In genomic region chr11:78857611-78858010, GRCm38 (mm10) we compare ENCODE assay signal across 30 mouse cellular contexts. TPM values are rescaled to one million over a fixed set of nuclear protein-coding genes. Genes with fewer than 3 reads are reported as not detected.
DNase-seq lines count a peak whose midpoint lies in the region; ATAC-seq lines count a peak whose summit lies in the region.
"Had no signal": no experiment of that assay in that cellular context is flagged by ENCODE, and none has a peak within 500 bp of the region (broad histone marks: within the 10 kb centered on the region; RNA-seq: fewer than 3 reads in every experiment).

No protein-coding gene starts in this region.

- H3K27ac ChIP-seq in forebrain, embryonic 11.5 days (ENCODE audit: low read depth, low read length), result peak overlapping the region; percentile 34; the same call in 1 of the 2 replicates
- H3K27ac ChIP-seq in forebrain, embryonic 15.5 days (replicated peaks), result no peak overlapping the region
- H3K27ac ChIP-seq in midbrain, embryonic 11.5 days (ENCODE audit: low read depth, low read length), result no peak overlapping the region
- peak overlapping the region; percentile 35; the same call in 1 of the 2 replicates for H3K27ac ChIP-seq in midbrain, embryonic 16.5 days (ENCODE audit: low read length)
- H3K27ac ChIP-seq: embryonic facial prominence, embryonic 15.5 days; heart, embryonic 10.5 days; heart, embryonic 15.5 days; hindbrain, embryonic 12.5 days; hindbrain, postnatal 0 days; intestine, embryonic 15.5 days; layer of hippocampus, adult 2 months; limb, embryonic 13.5 days; macrophage; neural tube, embryonic 12.5 days; stomach, postnatal 0 days had no signal

- H3K4me2 ChIP-seq in forebrain, embryonic 11.5 days (ENCODE audit: low read depth, low read length, severe bottlenecking), result no peak overlapping the region
- no peak overlapping the region for H3K4me2 ChIP-seq in forebrain, embryonic 15.5 days (replicated peaks)
- H3K4me2 ChIP-seq in midbrain, embryonic 11.5 days, result no peak overlapping the region
- no peak overlapping the region for H3K4me2 ChIP-seq in midbrain, embryonic 16.5 days (ENCODE audit: low read length)
- H3K4me2 ChIP-seq: embryonic facial prominence, embryonic 15.5 days; heart, embryonic 15.5 days; hindbrain, embryonic 12.5 days; intestine, embryonic 15.5 days; limb, embryonic 13.5 days; liver, embryonic 11.5 days; neural tube, embryonic 12.5 days had no signal

- no peak for DNase-seq in forebrain, embryonic 11.5 days (ENCODE audit: low spot score)
- DNase-seq in ZHBTc4 (ENCODE audit: low read depth, low spot score), result peak; percentile 69
- peak; percentile 82 for DNase-seq in midbrain, embryonic 11.5 days (ENCODE audit: low spot score, missing footprints)
- DNase-seq in thymus, adult 18-20 months, result no peak
- DNase-seq in layer of hippocampus, postnatal 36 days, result no peak
- DNase-seq: adrenal gland, postnatal 10 days; cerebellum, adult 18-20 months; cerebellum, postnatal 10 days; gastrocnemius, postnatal 25 days; heart, adult 11 months; kidney, adult 2 months; kidney, postnatal 36 days; right cerebral cortex, adult 18-20 months; right cerebral cortex, postnatal 4 days; thymus, postnatal 4 days had no signal

- H3K27me3 ChIP-seq in forebrain, embryonic 11.5 days (ENCODE audit: control insufficient read depth, insufficient read depth, low read length), result no peaks in the 10 kb centered on the region
- no peaks in the 10 kb centered on the region for H3K27me3 ChIP-seq in forebrain, embryonic 15.5 days
- no peaks in the 10 kb centered on the region for H3K27me3 ChIP-seq in midbrain, embryonic 11.5 days (ENCODE audit: control insufficient read depth, insufficient read depth, low read length)
- H3K27me3 ChIP-seq in midbrain, embryonic 16.5 days (ENCODE audit: control insufficient read depth, insufficient read depth, low read depth, low read length), result no peaks in the 10 kb centered on the region
- H3K27me3 ChIP-seq: embryonic facial prominence, embryonic 15.5 days; heart, embryonic 15.5 days; hindbrain, embryonic 12.5 days; intestine, embryonic 15.5 days; neural tube, embryonic 12.5 days had no signal

- H3K4me1 ChIP-seq in forebrain, embryonic 11.5 days (replicated peaks; ENCODE audit: control insufficient read depth, insufficient read depth, low read length), result no peaks in the 10 kb centered on the region
- H3K4me1 ChIP-seq in forebrain, embryonic 15.5 days, result no peaks in the 10 kb centered on the region
- peaks cover 9% of the 10 kb centered on the region; the same call in 1 of the 2 replicates for H3K4me1 ChIP-seq in midbrain, embryonic 11.5 days (ENCODE audit: control insufficient read depth, insufficient read depth, low read length)
- no peaks in the 10 kb centered on the region; the same call in 1 of the 2 replicates for H3K4me1 ChIP-seq in midbrain, embryonic 16.5 days (ENCODE audit: control insufficient read depth, insufficient read depth, low read length)
- H3K4me1 ChIP-seq: embryonic facial prominence, embryonic 15.5 days; heart, embryonic 10.5 days; heart, embryonic 15.5 days; intestine, embryonic 15.5 days; limb, embryonic 13.5 days had no signal

- 5% methylated on average over 3 of the region's 3 CpGs for WGBS in forebrain, embryonic 11.5 days
- 3% methylated on average over 3 of the region's 3 CpGs for WGBS in forebrain, embryonic 15.5 days
- 8% methylated on average over 3 of the region's 3 CpGs for WGBS in midbrain, embryonic 11.5 days
- WGBS in midbrain, embryonic 16.5 days, result 7% methylated on average over 3 of the region's 3 CpGs

- ATAC-seq in forebrain, embryonic 11.5 days (replicated peaks; ENCODE audit: low FRiP score), result no peak
- no peak for ATAC-seq in forebrain, embryonic 15.5 days (replicated peaks)
- ATAC-seq in midbrain, embryonic 11.5 days (ENCODE audit: low FRiP score), result no peak
- no peak for ATAC-seq in midbrain, embryonic 16.5 days
- ATAC-seq: hindbrain, postnatal 0 days; intestine, embryonic 15.5 days had no signal

- H3K9ac ChIP-seq in forebrain, embryonic 11.5 days (ENCODE audit: low read length), result no peak overlapping the region
- no peak overlapping the region for H3K9ac ChIP-seq in forebrain, embryonic 15.5 days (replicated peaks)
- H3K9ac ChIP-seq in midbrain, embryonic 11.5 days (ENCODE audit: low read length), result no peak overlapping the region; the same call in 1 of the 2 replicates
- H3K9ac ChIP-seq in midbrain, embryonic 16.5 days (ENCODE audit: low read depth, low read length), result no peak overlapping the region
- H3K9ac ChIP-seq: embryonic facial prominence, embryonic 15.5 days; heart, embryonic 15.5 days; hindbrain, embryonic 12.5 days; intestine, embryonic 15.5 days; limb, embryonic 13.5 days; neural tube, embryonic 12.5 days had no signal

- no peak overlapping the region for H3K4me3 ChIP-seq in forebrain, embryonic 11.5 days (ENCODE audit: low read depth, low read length)
- H3K4me3 ChIP-seq in forebrain, embryonic 15.5 days, result no peak overlapping the region
- no peak overlapping the region for H3K4me3 ChIP-seq in midbrain, embryonic 11.5 days (ENCODE audit: low read depth, low read length)
- no peak overlapping the region for H3K4me3 ChIP-seq in midbrain, embryonic 16.5 days (ENCODE audit: low read depth, low read length)
- H3K4me3 ChIP-seq: embryonic facial prominence, embryonic 15.5 days; heart, embryonic 10.5 days; heart, embryonic 15.5 days; hindbrain, embryonic 12.5 days; intestine, embryonic 15.5 days; layer of hippocampus, adult 2 months; limb, embryonic 13.5 days; myocyte; neural tube, embryonic 12.5 days had no signal

- H3K9me3 ChIP-seq in forebrain, embryonic 11.5 days (ENCODE audit: control insufficient read depth, low read length), result no peaks in the 10 kb centered on the region
- H3K9me3 ChIP-seq in forebrain, embryonic 15.5 days, result no peaks in the 10 kb centered on the region
- H3K9me3 ChIP-seq in midbrain, embryonic 11.5 days (ENCODE audit: control insufficient read depth, low read length), result no peaks in the 10 kb centered on the region
- no peaks in the 10 kb centered on the region for H3K9me3 ChIP-seq in midbrain, embryonic 16.5 days (replicated peaks; ENCODE audit: control insufficient read depth, low read length, poor library complexity, severe bottlenecking)
- H3K9me3 ChIP-seq: embryonic facial prominence, embryonic 15.5 days; heart, embryonic 10.5 days; heart, embryonic 15.5 days; hindbrain, embryonic 12.5 days; intestine, embryonic 15.5 days; limb, embryonic 13.5 days; neural tube, embryonic 12.5 days had no signal

- no peaks in the 10 kb centered on the region for H3K36me3 ChIP-seq in forebrain, embryonic 11.5 days (ENCODE audit: control insufficient read depth, insufficient read depth, low read length)
- no peaks in the 10 kb centered on the region for H3K36me3 ChIP-seq in forebrain, embryonic 15.5 days
- H3K36me3 ChIP-seq in midbrain, embryonic 11.5 days (ENCODE audit: control insufficient read depth, insufficient read depth, low read length), result no peaks in the 10 kb centered on the region
- no peaks in the 10 kb centered on the region for H3K36me3 ChIP-seq in midbrain, embryonic 16.5 days (ENCODE audit: control insufficient read depth, insufficient read depth, low read length)
- H3K36me3 ChIP-seq: embryonic facial prominence, embryonic 15.5 days; heart, embryonic 10.5 days; heart, embryonic 15.5 days; hindbrain, embryonic 12.5 days; intestine, embryonic 15.5 days; limb, embryonic 13.5 days; neural tube, embryonic 12.5 days had no signal

RNA-seq across cellular contexts. Expression of gene Lyrm9, which starts 31.2 kb away (rescaled TPM):
- 18.6 and 23.4 TPM in 2 replicates for polyA plus RNA-seq in forebrain, embryonic 11.5 days (2014; fragmentation: Nextera tagmentation; extraction: Ambion mirVana)
- 29.7 and 32.7 TPM in 2 replicates for polyA plus RNA-seq in forebrain, embryonic 15.5 days (2015; fragmentation: Nextera tagmentation; extraction: Ambion mirVana)
- 15.4 and 15.9 TPM in 2 replicates for polyA plus RNA-seq in midbrain, embryonic 11.5 days (2014; fragmentation: Nextera tagmentation; extraction: Ambion mirVana)
- polyA plus RNA-seq in midbrain, embryonic 16.5 days (2015; fragmentation: Nextera tagmentation; extraction: Ambion mirVana), result 40.6 and 47.9 TPM in 2 replicates
- total RNA-seq in layer of hippocampus, postnatal 36 days (2021), result 10 to 100 TPM; 14.9 to 22.3 TPM

Comparison
In these comparisons a context has a peak if more than half of its experiments do, and no peak if none do; other contexts are left out.
1. H3K27ac ChIP-seq: peak in forebrain, embryonic 11.5 days (single experiment) and midbrain, embryonic 16.5 days (single experiment); none in forebrain, embryonic 15.5 days (single experiment) and midbrain, embryonic 11.5 days (single experiment).
2. DNase-seq: peak in ZHBTc4 (single experiment) and midbrain, embryonic 11.5 days (single experiment); none in forebrain, embryonic 11.5 days (single experiment), thymus, adult 18-20 months (0 of 2) and layer of hippocampus, postnatal 36 days (0 of 2).